Mouse (Mus musculus): ENCODE results near the gene Smg7. TPM values are rescaled to one million over a fixed set of nuclear protein-coding genes. Genes with fewer than 3 reads are reported as not detected.
A peak's percentile ranks its signal among the peaks of the same experiment; 100 is the strongest.

Smg7 gene
- polyA plus RNA-seq (2015; fragmentation: Nextera tagmentation; extraction: Ambion mirVana): 14.4 and 14.9 TPM in 2 replicates

DNA sequence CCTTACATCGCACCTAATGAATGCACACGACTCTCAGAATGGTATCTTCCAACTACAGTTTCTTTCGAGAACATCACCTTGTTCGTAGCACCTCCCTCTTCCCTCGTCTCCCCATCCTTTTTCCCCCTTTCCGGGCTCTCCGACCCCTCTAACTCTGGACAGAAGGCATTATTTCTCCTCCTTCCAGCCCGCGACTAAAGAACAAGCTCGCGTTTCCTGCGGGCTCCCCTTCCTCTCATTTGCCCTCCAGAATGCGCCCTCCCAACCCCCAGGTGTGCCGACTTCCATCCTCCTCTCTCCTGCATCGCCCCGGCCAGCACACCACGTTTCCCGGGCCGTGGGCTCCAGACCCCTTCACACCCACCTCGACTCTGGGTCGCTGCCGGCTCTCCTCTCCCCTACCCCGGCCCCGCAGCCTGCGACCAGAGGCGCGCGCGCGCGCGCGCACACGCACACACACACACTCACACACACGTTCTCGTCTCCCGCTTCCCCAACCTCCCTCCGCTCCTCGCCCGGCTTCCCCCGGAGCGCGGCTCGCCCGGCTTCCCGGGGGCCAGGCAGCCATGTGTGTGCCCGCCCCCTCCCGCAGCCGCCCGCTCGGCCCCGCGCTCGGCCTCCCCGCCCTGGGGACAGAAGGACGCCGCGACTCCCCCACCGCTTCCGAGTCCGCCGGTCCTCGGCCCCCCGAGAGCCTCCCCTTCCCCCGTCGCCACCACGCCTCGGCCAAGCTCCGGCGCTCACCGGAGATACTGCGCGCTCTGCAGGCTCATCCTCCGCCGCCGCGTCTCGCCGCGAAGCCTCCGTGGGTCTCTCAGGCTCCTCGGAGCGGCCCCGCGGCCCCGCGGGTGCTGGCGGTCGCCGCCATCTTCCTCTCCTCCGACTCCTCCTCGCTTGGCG, at the start of gene Smg7:
Smg7 (minus strand) TSS at position 882 of the 900 bp plus-strand sequence.
- Histone ChIP-seq H3K4me3 (ENCODE audit: low read depth, low read length) (peak within 1 kb of the TSS; percentile 96), H3K27me3 (replicated peaks; ENCODE audit: insufficient read depth, low read length) (no peaks in the 10 kb centered on the region), H3K9me3 (ENCODE audit: low read length) (no peaks in the 10 kb centered on the region), H3K9ac (replicated peaks; ENCODE audit: low read depth) (peak within 1 kb of the TSS; percentile 83), H3K27ac (ENCODE audit: low read length) (peak within 1 kb of the TSS; percentile 99), H3K36me3 (ENCODE audit: insufficient read depth, low read length) (no peaks in the 10 kb centered on the region), H3K4me2 (replicated peaks; ENCODE audit: low read depth, low read length) (peak within 1 kb of the TSS; percentile 99), H3K4me1 (ENCODE audit: insufficient read depth, low read depth, low read length) (no peaks in the 10 kb centered on the region; the same call in 1 of the 2 replicates)
- ATAC-seq (peak; percentile 23), DNase-seq (ENCODE audit: low spot score) (peak; percentile 33)
- WGBS: under 1% methylated on average over 59 of the region's 93 CpGs
- TF ChIP-seq CTCF (IDR thresholded peaks at IDR 0.05): no peak
- no peak for TF ChIP-seq EP300 (IDR thresholded peaks at IDR 0.05)

DNA sequence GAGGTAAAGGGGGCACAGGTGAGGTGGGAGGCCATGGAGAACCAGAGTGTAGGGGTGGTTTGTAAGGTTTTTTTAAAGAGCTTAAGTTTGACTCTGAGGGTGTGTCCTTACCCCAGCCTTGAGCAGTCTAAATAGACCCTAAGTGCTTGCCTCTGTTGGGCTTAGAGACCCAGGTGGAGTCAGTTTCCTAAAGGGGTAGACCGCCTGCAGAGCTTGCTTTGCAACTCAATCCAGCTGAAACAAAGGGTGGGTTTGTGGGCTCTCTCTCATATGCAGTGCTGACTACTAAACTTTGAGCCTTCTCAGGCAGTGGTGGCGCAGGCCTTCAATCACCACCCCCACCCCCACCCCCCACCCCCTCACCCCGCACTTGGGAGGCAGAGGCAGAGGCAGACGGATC, 40.5 kb upstream of the Smg7 start:
- 45% methylated on average over 4 of the region's 4 CpGs for WGBS
- no peak for DNase-seq (ENCODE audit: low spot score)
- no peaks in the 10 kb centered on the region for H3K27me3 ChIP-seq (replicated peaks; ENCODE audit: insufficient read depth, low read length)
- no peaks in the 10 kb centered on the region for H3K4me1 ChIP-seq (ENCODE audit: insufficient read depth, low read depth, low read length)
- H3K4me2 ChIP-seq (replicated peaks; ENCODE audit: low read depth, low read length): no peak overlapping the region
- TF ChIP-seq EP300 (IDR thresholded peaks at IDR 0.05) (no peak), CTCF (IDR thresholded peaks at IDR 0.05) (no peak)
- ATAC-seq: no peak
- H3K27ac ChIP-seq (ENCODE audit: low read length): no peak overlapping the region
- H3K4me3 ChIP-seq (ENCODE audit: low read depth, low read length): no peak overlapping the region
- H3K36me3 ChIP-seq (ENCODE audit: insufficient read depth, low read length): no peaks in the 10 kb centered on the region
- no peaks in the 10 kb centered on the region for H3K9me3 ChIP-seq (ENCODE audit: low read length)
- H3K9ac ChIP-seq (replicated peaks; ENCODE audit: low read depth): no peak overlapping the region

DNA sequence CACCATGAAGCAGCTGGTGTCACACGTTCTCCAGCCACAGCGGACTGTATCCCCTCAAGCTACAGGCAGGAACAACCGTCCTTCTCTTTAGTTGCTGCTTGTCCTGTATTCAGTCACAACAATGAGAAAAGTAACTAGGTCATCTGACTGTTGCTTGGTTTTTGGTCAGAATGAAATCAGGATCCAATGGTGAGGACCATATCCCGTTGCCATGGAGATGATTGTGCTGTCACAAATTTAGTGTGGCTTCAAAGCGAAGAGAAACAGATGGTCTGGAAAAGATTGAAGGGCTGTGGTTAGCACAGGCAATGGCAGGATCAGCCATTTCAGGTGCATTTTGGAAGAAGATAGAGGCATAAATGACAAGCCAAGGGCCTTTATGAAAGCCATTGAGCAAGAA, 33.9 kb upstream of the Smg7 start:
- no peak overlapping the region for H3K4me2 ChIP-seq (replicated peaks; ENCODE audit: low read depth, low read length)
- DNase-seq (ENCODE audit: low spot score) (no peak), ATAC-seq (no peak)
- 74% methylated on average over 5 of the region's 5 CpGs for WGBS
- H3K36me3 ChIP-seq (ENCODE audit: insufficient read depth, low read length): no peaks in the 10 kb centered on the region
- H3K9me3 ChIP-seq (ENCODE audit: low read length): no peaks in the 10 kb centered on the region
- H3K9ac ChIP-seq (replicated peaks; ENCODE audit: low read depth): no peak overlapping the region
- no peak for TF ChIP-seq CTCF (IDR thresholded peaks at IDR 0.05)
- no peak for TF ChIP-seq EP300 (IDR thresholded peaks at IDR 0.05)
- H3K27me3 ChIP-seq (replicated peaks; ENCODE audit: insufficient read depth, low read length): no peaks in the 10 kb centered on the region
- no peak overlapping the region for H3K27ac ChIP-seq (ENCODE audit: low read length)
- H3K4me1 ChIP-seq (ENCODE audit: insufficient read depth, low read depth, low read length): no peaks in the 10 kb centered on the region
- no peak overlapping the region for H3K4me3 ChIP-seq (ENCODE audit: low read depth, low read length)

DNA sequence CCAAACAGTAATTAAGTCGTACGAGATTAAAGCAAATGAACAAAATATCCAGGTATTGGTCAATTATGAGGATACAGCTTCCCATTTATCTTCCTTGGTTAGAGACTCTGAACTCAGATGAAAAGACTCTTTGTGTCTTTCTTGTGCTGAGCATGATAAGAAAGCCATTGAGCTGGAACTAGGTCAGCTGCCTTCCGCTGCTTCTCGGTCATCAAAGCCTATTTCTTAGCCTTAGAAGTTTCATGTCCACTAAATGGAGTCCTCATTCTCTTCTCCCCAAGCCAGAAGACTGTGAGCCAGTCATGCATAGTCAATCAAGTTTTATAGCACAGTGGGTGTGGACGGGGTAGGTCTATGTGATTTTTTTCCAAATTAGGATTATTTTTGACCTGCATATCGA, 33.0 kb upstream of the Smg7 start:
- H3K4me3 ChIP-seq (ENCODE audit: low read depth, low read length): no peak overlapping the region
- no peak overlapping the region for H3K27ac ChIP-seq (ENCODE audit: low read length)

DNA sequence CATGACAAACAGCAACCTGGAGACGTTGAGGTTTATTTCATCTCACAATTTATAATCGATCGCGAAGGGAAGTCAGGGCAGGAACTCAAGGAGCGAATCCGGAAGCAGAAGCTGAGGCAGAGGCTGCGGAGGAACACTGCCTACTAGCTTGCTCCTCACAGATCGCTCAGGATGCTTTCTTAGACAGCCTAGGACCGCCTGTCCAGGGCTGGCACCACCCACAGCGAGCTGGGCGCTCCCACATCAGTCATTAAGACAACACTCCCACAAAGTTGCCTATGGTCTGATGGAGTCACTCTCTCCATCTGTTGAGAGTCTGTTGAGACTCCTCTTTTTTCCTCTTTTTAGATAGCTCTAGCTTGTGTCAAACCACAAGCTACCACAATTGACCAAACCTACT, 31.5 kb upstream of the Smg7 start:
- H3K4me2 ChIP-seq (replicated peaks; ENCODE audit: low read depth, low read length): no peak overlapping the region
- TF ChIP-seq EP300 (IDR thresholded peaks at IDR 0.05): no peak
- no peak for TF ChIP-seq CTCF (IDR thresholded peaks at IDR 0.05)
- H3K9ac ChIP-seq (replicated peaks; ENCODE audit: low read depth): no peak overlapping the region
- H3K36me3 ChIP-seq (ENCODE audit: insufficient read depth, low read length): no peaks in the 10 kb centered on the region
- DNase-seq (ENCODE audit: low spot score) (no peak), ATAC-seq (no peak)
- H3K27me3 ChIP-seq (replicated peaks; ENCODE audit: insufficient read depth, low read length): no peaks in the 10 kb centered on the region
- H3K27ac ChIP-seq (ENCODE audit: low read length): no peak overlapping the region
- no peaks in the 10 kb centered on the region for H3K4me1 ChIP-seq (ENCODE audit: insufficient read depth, low read depth, low read length)
- H3K9me3 ChIP-seq (ENCODE audit: low read length): no peaks in the 10 kb centered on the region
- WGBS: 46% methylated on average over 11 of the region's 11 CpGs
- no peak overlapping the region for H3K4me3 ChIP-seq (ENCODE audit: low read depth, low read length)

More for the DNA sequence above, 33.0 kb upstream of the Smg7 start:
- no peaks in the 10 kb centered on the region for H3K9me3 ChIP-seq (ENCODE audit: low read length)
- WGBS: 58% methylated on average over 6 of the region's 6 CpGs
- ATAC-seq (no peak), DNase-seq (ENCODE audit: low spot score) (no peak)
- TF ChIP-seq CTCF (IDR thresholded peaks at IDR 0.05) (no peak), EP300 (IDR thresholded peaks at IDR 0.05) (no peak)
- H3K4me1 ChIP-seq (ENCODE audit: insufficient read depth, low read depth, low read length): no peaks in the 10 kb centered on the region
- H3K4me2 ChIP-seq (replicated peaks; ENCODE audit: low read depth, low read length): no peak overlapping the region
- H3K9ac ChIP-seq (replicated peaks; ENCODE audit: low read depth): no peak overlapping the region
- H3K36me3 ChIP-seq (ENCODE audit: insufficient read depth, low read length): no peaks in the 10 kb centered on the region
- no peaks in the 10 kb centered on the region for H3K27me3 ChIP-seq (replicated peaks; ENCODE audit: insufficient read depth, low read length)

DNA sequence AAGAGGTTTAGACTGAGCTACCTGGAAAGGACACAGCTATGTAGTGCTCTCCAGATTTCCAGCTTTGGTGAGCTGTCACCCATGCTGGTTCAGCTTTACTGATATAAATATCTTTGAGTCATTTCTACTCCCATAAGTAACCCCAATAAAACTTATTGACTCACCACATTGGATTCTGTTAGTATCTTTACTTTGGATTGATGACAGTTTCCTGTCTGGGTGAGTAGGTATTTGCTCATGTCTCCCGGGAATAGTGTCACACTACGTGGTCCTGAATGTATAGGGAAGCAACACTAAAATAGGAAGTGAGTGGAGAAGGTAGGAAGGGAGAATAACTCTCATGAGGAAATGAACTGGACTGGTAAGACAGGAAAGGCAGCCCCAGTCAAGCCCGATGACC, 19.3 kb upstream of the Smg7 start:
- DNase-seq (ENCODE audit: low spot score): no peak
- WGBS: 58% methylated on average over 3 of the region's 3 CpGs
- no peaks in the 10 kb centered on the region for H3K27me3 ChIP-seq (replicated peaks; ENCODE audit: insufficient read depth, low read length)
- no peaks in the 10 kb centered on the region for H3K4me1 ChIP-seq (ENCODE audit: insufficient read depth, low read depth, low read length)
- no peaks in the 10 kb centered on the region for H3K36me3 ChIP-seq (ENCODE audit: insufficient read depth, low read length)
- no peaks in the 10 kb centered on the region for H3K9me3 ChIP-seq (ENCODE audit: low read length)
- no peak for ATAC-seq
- no peak overlapping the region for H3K9ac ChIP-seq (replicated peaks; ENCODE audit: low read depth)
- TF ChIP-seq CTCF (IDR thresholded peaks at IDR 0.05) (no peak), EP300 (IDR thresholded peaks at IDR 0.05) (no peak)
- H3K4me2 ChIP-seq (replicated peaks; ENCODE audit: low read depth, low read length): no peak overlapping the region
- no peak overlapping the region for H3K27ac ChIP-seq (ENCODE audit: low read length)
- no peak overlapping the region for H3K4me3 ChIP-seq (ENCODE audit: low read depth, low read length)

All from lung, postnatal 0 days (tissue).